Mouse (Mus musculus) limb, embryonic 13.5 days (tissue): ENCODE measurements around the gene E2f1. TPM values are rescaled to one million over a fixed set of nuclear protein-coding genes. Genes with fewer than 3 reads are reported as not detected.

Source experiments
- ATAC-seq: fragments of 200-750 bp; cut with Nextera tagmentation; 2 replicates; pipeline ENCODE4 v1.8.0; 2017; ENCODE audit warnings: low read depth, moderate number of reproducible peaks, moderate TSS enrichment; ENCODE audit not compliant: low FRiP score
- H3K27ac ChIP-seq: fragments of 300-500 bp; sonication (generic); 2 replicates; pipeline ENCODE4 v1.5.1; 2015; ENCODE audit warnings: inconsistent platforms, mild to moderate bottlenecking, moderate library complexity
- H3K27me3 ChIP-seq: fragments of 300-500 bp; sonication (generic); 2 replicates; pipeline ENCODE4 v1.6.1; 2015; ENCODE audit warnings: mild to moderate bottlenecking, inconsistent platforms
- H3K36me3 ChIP-seq: fragments of 300-500 bp; sonication (generic); 2 replicates; pipeline ENCODE4 v1.6.1; 2015; ENCODE audit warnings: inconsistent platforms, mild to moderate bottlenecking, moderate library complexity
- H3K4me1 ChIP-seq: fragments of 300-500 bp; sonication (generic); 2 replicates; pipeline ENCODE4 v1.6.1; 2015; ENCODE audit warnings: inconsistent platforms
- H3K4me2 ChIP-seq: fragments of 300-500 bp; sonication (generic); replicated peaks from 2 replicates; pipeline ENCODE4 v1.6.1; 2015; ENCODE audit warnings: inconsistent platforms, mild to moderate bottlenecking, moderate library complexity
- H3K4me3 ChIP-seq: fragments of 300-500 bp; sonication (generic); 2 replicates; pipeline ENCODE4 v1.5.1; 2015; ENCODE audit warnings: moderate library complexity, mild to moderate bottlenecking, inconsistent platforms
- H3K9ac ChIP-seq: fragments of 300-500 bp; sonication (generic); 2 replicates; pipeline ENCODE4 v1.6.1; 2015; ENCODE audit warnings: mild to moderate bottlenecking, inconsistent platforms
- H3K9me3 ChIP-seq: fragments of 300-500 bp; sonication (generic); 2 replicates; pipeline ENCODE4 v1.6.1; 2016; ENCODE audit warnings: inconsistent platforms
- WGBS: fragments of 180-500 bp; shearing (Covaris S2); methylation state at CpG from one replicate; pipeline ENCODE4 v1.1.7; 2015; 5-methylcytosine and 5-hydroxymethylcytosine counted together
- polyA plus RNA-seq: library from polyadenylated mRNA; unstranded; fragments of >200 nt; fragmentation: Nextera tagmentation; extraction: Ambion mirVana; gene quantifications from 2 replicates; pipeline ENCODE4 v1.2.1, GENCODE M21; 2015

E2f1 gene
- polyA plus RNA-seq, 1 experiment from 2014 or later: 20.8 TPM

DNA sequence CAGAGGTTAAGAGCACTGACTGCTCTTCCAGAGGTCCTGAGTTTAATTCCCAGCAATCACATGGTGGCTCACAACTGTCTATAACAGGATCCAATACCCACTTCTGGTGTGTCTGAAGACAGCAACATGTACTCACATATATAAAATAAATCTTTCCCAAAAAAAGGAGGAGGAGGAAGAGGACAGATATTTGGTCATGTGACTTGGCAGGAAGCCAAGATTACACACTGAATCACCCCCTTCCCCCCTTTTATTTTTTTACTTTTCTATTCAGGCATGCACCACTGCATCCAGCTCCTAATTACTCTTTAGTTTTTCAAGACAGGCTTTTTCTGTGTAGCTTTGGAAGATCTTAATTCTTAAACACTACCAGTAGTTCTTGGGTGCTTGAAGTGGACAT is 48.2 kb downstream of the E2f1 start:
- H3K9ac ChIP-seq: no peak overlapping the region
- no peaks in the 10 kb centered on the region for H3K9me3 ChIP-seq
- H3K36me3 ChIP-seq: peaks cover 80% of the 10 kb centered on the region
- H3K4me1 ChIP-seq: no peaks in the 10 kb centered on the region
- H3K27me3 ChIP-seq: no peaks in the 10 kb centered on the region
- no peak for ATAC-seq
- H3K4me2 ChIP-seq: no peak overlapping the region
- H3K4me3 ChIP-seq: no peak overlapping the region
- H3K27ac ChIP-seq: no peak overlapping the region

DNA sequence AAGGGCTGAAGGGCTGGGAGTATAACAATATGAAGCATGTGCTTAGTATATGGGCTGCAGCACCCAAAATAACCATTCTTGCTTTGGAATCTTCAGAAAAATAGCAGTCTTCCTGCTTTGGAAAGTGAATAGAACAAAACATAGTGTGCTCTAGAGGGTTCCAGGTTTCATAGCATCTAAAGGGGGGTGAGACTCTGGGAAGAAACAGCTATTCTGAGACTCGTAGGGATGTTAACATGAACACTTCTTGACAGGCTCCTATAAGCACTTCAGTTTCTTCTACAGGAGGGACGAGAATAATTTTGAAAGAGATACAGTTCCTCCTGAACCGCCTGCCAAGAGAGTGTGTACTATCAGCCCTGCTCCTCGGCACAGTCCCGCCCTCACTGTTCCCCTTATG is 52.3 kb downstream of the E2f1 start:
- Histone ChIP-seq H3K4me3 (no peak overlapping the region), H3K36me3 (peaks cover 55% of the 10 kb centered on the region)
- WGBS: 94% methylated on average over 5 of the region's 5 CpGs

DNA sequence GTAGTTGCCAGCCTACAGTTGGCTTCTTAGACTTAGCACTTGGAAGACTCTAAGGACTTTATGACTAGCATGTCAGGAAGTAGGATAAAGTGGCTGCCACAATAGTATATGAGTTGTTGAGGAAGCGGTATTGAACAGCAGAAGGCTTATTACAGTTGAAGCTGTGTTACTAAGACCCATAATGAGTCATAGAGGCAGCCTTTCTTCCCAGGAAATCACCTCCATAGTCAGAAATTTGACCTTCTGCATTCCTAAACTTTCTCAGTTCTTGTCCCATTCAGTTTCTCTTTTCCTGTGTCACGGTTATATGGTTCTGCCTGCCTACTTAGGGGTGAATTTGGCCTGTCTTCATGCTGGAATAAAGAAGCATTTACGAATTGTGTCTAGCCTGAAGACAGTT is 52.7 kb downstream of the E2f1 start:
- H3K9me3 ChIP-seq: no peaks in the 10 kb centered on the region
- no peak overlapping the region for H3K4me2 ChIP-seq
- H3K27ac ChIP-seq: no peak overlapping the region
- no peaks in the 10 kb centered on the region for H3K4me1 ChIP-seq
- no peaks in the 10 kb centered on the region for H3K27me3 ChIP-seq
- no peak for ATAC-seq
- no peak overlapping the region for H3K9ac ChIP-seq
- H3K4me3 ChIP-seq: no peak overlapping the region
- WGBS: 86% methylated on average over 3 of the region's 3 CpGs
- H3K36me3 ChIP-seq: peaks cover 57% of the 10 kb centered on the region

More for the DNA sequence above, 52.3 kb downstream of the E2f1 start:
- Histone ChIP-seq H3K4me2 (no peak overlapping the region), H3K27ac (no peak overlapping the region), H3K4me1 (no peaks in the 10 kb centered on the region), H3K9ac (no peak overlapping the region), H3K9me3 (no peaks in the 10 kb centered on the region), H3K27me3 (no peaks in the 10 kb centered on the region)
- ATAC-seq: no peak

DNA sequence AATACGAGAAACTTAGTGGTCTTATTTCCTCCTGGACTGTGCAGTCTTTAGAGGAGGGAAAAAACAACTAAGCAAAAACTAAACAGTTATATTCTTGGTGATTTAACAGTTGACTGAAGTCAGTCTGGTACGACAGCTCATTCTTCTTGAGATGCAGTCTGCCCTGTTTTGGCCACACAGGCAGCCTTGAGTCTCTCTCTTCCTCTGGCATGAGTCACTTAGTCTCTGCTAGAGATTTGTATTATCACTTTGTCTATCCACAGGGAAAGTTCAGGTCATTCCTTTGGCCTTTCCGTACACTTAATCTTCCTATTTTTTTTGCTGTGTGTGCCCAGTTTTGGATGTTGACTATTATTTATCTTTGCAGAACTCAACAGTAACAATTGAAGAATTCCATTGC is 59.6 kb downstream of the E2f1 start:
- no peak overlapping the region for H3K27ac ChIP-seq
- H3K36me3 ChIP-seq: peaks cover 59% of the 10 kb centered on the region
- H3K9ac ChIP-seq: no peak overlapping the region
- H3K4me3 ChIP-seq: no peak overlapping the region
- ATAC-seq: no peak
- H3K27me3 ChIP-seq: no peaks in the 10 kb centered on the region
- 95% methylated on average over 3 of the region's 3 CpGs for WGBS
- H3K4me2 ChIP-seq: no peak overlapping the region
- no peaks in the 10 kb centered on the region for H3K9me3 ChIP-seq
- no peaks in the 10 kb centered on the region; the same call in 1 of the 2 replicates for H3K4me1 ChIP-seq

Other genes with a start within 250 kb of the E2f1 start
- gene Cdk5rap1, start 196.9 kb downstream of the E2f1 start, polyA plus RNA-seq: 19.6 and 21.9 TPM in 2 replicates
- gene Snta1, start 161.8 kb downstream of the E2f1 start, polyA plus RNA-seq: 7.4 and 8.2 TPM in 2 replicates
- 48.3 and 52.2 TPM in 2 replicates for gene Cbfa2t2, start 133.4 kb downstream of the E2f1 start, polyA plus RNA-seq
- gene 1700003F12Rik, start 22.8 kb downstream of the E2f1 start, polyA plus RNA-seq: 0.88 and 1.1 TPM in 2 replicates
- gene Actl10, start 18.1 kb downstream of the E2f1 start, polyA plus RNA-seq: 0.33 and 0.47 TPM in 2 replicates
- gene Necab3, start 11.0 kb downstream of the E2f1 start, polyA plus RNA-seq: 3.7 and 3.9 TPM in 2 replicates
- gene Pxmp4, start 33.8 kb upstream of the E2f1 start, polyA plus RNA-seq: 18.8 and 21.6 TPM in 2 replicates
- gene Zfp341, start 43.4 kb upstream of the E2f1 start, polyA plus RNA-seq: 1.1 and 1.3 TPM in 2 replicates
- 0.43 TPM in 1 of 2 replicates, not detected in the other for gene 4930519P11Rik, start 43.5 kb upstream of the E2f1 start, polyA plus RNA-seq
- gene Chmp4b, start 81.8 kb upstream of the E2f1 start, polyA plus RNA-seq: 26.4 and 28.0 TPM in 2 replicates
- gene Gm14214, start 200.1 kb upstream of the E2f1 start, polyA plus RNA-seq: not detected in 2 replicates
- 41.7 and 46.9 TPM in 2 replicates for gene Raly, start 221.2 kb upstream of the E2f1 start, polyA plus RNA-seq
- gene a, start 221.5 kb upstream of the E2f1 start, polyA plus RNA-seq: 10.9 and 12.0 TPM in 2 replicates